Mouse (Mus musculus) thymus, adult 18-20 months (tissue): Measurements from ENCODE around the gene Sit1.
A peak's percentile ranks its signal among the peaks of the same experiment; 100 is the strongest.

ENCODE experiments used
- DNase-seq, 2 experiments: peaks; one replicate each; pipeline ENCODE4 v3.0.0; 2022; ENCODE audit warnings: mixed read lengths in 2 of 2

Sit1 gene

DNA sequence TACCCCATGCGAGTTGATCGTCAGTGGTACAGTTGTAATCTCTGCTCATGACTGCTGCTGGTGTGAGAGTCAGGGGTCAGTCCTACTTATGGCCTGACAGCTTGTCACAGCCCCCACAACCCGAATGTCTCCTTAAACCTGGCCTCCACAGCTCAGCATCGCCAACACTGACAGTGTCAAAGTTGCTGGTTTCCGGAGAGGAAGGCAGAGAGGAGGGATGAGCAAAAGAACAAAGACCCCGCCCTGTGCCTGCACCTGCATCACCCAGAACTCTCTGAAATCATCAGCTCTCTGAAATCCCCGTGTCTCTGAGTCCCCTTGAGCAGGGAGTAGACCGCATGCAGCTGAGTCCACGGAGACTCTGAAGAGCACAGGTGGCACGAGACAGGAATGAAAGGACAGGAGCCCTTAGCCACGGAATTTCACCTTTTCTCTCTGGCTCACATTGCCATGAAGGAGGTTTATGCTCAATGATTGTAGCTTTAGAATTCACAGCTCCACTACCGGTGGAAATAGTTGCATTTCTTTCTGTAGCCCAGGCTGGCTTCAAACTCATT, at the start of gene Sit1:
Gene Sit1, minus strand, starts transcription at position 200 of the 557 bp plus-strand sequence.
- DNase-seq, result peak; percentile 70 to 86

- no peak for DNase-seq
Measured at GRCm38 (mm10) chr4:43533270-43533669, 49.7 kb upstream of the Sit1 start.

DNA sequence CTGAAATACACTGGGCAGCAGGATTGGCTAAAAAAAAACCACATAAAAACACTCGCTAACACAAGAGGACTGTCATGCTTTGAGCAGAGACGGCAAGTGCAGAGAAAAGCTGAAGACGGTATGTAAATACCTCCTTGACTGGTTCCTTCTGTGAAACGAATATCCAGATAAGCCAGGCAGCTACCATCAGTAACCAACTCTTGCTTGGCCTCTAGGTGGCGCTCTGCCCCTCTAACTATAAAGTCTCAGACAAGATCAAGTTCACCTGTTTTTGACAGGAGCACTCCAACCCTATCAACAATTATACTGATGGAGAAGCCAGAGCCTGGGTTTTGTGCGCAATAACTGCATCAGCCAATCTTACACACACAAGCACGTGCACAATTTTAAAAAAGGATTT, 47.0 kb upstream of the Sit1 start:
- DNase-seq, result peak; percentile 39 to 57

DNA sequence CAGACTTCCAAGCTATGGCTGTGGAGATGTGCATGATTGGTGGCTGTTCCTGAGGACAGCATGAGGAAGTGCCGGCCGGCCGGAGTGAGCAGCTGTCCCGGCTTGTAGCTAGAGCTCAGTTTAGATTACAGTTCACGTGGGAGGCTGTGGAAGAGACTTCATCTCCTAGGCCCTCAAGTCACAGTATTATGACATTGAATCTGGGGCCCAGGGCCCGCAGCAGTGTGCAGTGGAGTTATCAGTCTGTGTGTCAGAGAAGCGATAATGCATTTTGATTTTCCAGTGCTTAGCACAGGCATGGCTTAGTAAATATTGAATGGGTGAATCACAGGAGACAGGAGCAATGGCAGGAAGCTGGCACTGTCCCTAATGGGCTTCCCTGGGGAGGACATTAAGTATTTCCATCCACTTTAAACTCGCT, 46.6 kb upstream of the Sit1 start:
- no peak for DNase-seq

- DNase-seq, result no peak
Measured at GRCm38 (mm10) chr4:43528487-43528886, 45.0 kb upstream of the Sit1 start.

- no peak for DNase-seq
Measured at GRCm38 (mm10) chr4:43527880-43528279, 44.3 kb upstream of the Sit1 start.

DNA sequence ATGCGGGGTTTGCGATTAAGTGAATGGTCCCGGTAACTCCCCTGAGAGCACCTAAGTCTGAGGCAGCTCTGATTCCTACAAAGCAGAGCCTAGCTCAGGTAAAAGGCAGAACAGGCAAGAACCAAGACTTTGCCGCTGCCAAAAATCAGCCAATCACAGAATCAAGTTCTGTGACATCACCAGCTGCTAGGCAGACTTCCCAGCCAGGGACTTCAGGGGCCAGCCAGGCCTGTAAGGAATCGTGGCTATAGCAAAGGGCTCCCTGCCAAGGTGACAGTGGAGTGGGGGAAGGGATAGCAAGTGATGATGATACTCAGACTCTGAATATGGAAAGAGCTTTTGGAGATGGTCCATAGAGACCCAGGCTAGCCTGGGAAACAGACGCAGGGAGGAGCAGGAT, 36.4 kb upstream of the Sit1 start:
- DNase-seq, result peak; percentile 47 to 63

DNA sequence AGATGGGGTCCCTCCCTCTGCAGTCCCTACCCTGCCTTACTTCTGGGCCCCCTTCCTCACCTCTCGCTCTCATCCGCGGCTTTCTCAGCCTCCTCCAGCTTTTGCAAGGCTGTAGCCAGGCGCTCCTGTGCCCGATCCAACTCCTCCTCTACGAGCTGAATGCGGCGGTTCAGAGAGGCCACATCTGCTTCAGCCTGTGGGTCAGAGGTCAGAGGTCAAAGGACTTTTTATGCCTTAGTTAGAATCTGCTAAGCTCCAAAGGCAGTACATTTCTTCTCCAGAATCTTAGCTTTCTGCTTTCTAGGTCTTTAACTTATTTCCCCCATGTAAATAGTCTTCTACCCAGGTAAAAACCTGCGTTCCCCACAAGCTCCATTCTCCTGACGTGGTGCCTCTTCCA, 36.0 kb upstream of the Sit1 start:
- DNase-seq, result no peak

- no peak for DNase-seq
Measured at GRCm38 (mm10) chr4:43515764-43516708, 32.5 kb upstream of the Sit1 start.

DNA sequence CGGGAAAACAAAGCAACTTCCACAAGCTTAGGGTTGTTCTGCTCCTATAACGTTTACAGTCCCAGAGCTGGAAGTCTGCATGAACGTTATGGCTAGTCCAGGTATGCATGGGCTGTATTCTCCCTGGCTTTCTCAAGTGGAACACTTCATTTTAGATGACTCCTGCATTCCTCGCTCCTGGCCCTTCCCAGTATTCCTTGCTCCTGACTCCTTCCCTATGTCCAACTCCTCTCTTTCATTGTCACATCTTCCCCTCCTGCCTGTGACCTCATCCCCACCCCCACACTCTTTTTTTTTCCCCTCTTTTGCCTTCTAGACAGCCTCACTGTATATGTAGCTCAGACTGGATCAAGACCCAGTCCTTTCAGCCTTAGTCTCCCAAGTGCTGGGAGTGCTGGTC, 30.3 kb upstream of the Sit1 start:
- no peak for DNase-seq

- no peak for DNase-seq
Measured at GRCm38 (mm10) chr4:43513300-43513699, 29.8 kb upstream of the Sit1 start.

DNA sequence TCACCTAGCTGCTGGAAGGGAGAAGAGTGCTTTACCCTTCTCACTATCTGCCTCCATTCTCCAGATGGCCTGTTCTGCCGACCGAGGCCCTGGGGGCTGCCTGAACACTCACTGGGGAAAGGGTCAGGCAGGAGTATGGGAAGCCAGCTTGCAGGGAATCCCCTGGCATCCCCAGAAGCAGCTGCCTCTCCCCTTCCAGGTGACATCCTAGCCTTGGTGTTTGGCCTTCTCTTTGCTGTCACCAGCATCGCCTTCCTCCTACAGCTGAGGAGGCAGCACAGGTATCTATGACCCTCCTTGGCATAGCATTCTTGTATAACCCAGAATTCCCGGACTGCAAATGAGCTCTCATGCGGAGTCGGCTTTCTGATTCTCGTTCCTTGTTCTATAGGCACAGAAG, 29.1 kb upstream of the Sit1 start:
- DNase-seq, result no peak

- no peak for DNase-seq
Measured at GRCm38 (mm10) chr4:43511675-43512454, 28.3 kb upstream of the Sit1 start.

GRCm38 (mm10) chr4:43509109-43509508, 25.6 kb upstream of the Sit1 start:
- no peak for DNase-seq

DNA sequence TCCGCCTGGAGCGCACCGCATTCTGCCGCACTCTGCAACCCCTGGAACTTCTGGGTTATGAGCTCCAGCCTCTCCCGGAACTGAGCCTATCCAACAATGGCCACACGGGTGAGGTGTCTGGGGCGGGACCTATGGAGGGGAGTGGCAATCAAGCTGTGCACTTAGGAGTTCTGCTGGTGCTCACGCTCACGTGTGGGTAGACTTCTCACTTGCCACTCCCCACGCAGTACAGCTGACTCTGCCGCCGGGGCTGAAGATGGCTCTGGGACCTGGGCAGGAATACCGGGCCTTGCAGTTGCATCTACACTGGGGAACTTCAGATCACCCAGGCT, 25.1 kb upstream of the Sit1 start:
- peak; percentile 54 to 73 for DNase-seq

DNA sequence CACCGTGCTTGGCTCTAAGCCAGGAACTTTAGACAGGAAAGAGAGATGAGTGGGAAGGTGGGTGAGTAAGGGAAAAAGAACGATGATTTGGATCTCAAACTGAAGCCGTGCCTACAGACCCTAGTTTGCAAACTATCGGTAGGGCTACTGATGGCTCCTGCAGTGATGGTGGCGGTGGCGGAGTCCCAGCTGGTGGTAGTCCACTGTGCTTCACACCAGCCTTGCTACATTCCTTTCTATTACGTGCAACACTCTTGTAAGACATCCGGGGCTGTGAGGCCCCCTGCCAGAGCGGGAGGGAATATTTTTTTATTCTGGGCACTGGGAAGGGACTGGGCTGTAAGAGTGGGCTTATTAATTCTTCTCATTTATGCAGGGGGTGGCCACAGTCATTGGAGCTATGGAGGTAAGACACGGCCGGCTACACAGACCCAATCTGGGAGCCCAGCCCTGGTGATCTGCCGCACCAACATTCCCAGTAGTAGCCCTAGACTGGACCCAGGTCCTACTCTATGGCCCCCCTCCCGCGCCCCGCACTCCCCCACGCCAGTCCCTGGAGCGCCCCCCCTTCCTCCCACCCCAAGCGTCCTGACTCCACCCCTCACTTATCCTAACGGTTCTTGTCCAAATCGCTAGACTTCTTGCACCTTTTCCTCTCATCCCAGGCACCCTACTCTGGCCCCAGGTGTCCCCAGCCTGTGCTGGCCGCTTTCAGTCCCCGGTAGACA, 24.6 kb upstream of the Sit1 start:
- DNase-seq, result no peak

GRCm38 (mm10) chr4:43506536-43507185, 23.1 kb upstream of the Sit1 start, which contains the start of gene Car9:
Car9 (plus strand) TSS chr4:43506966.
- no peak for DNase-seq

DNA sequence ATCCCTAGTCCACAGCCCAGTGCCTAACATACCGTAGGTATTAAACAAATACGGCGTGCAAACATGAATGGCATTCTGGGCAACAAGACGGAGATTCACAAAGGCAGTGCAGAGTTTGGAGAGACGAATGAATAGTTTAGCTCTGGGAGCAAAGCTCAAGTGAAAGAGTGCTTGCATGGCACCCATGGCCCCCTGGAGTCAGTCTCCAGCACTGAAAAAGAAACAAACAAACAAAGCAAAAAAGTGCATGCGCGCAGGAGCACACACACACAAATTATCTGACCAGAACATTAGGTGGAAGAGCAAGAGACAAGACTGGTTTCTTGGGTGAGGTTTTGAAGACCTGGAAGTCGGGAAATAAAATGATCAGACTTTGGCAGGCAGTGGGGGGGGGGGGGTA, 22.5 kb upstream of the Sit1 start:
- DNase-seq, result no peak

DNA sequence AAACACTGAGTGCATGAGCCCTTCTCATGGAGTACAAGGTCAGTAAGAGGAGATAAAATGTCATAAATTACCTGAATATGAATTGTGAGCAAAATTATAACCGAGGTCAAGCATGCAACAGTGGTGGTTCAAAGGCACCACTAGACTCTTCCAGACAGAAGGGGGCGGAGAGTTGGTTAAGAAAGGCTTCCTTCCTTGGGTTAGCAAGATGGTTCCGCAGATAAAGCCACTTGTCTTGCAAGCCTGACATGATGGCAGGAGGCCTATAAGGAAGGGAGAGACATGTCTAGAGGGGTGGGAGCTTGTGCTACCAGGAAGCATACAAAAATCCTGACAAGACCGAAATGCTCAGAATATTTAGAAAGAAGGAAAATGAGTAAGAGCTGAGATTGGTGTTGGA, 20.7 kb upstream of the Sit1 start:
- DNase-seq, result no peak

- no peak for DNase-seq
Measured at GRCm38 (mm10) chr4:43503506-43503905, 20.0 kb upstream of the Sit1 start.

GRCm38 (mm10) chr4:43503041-43503440, 19.5 kb upstream of the Sit1 start:
- DNase-seq, result no peak
